Mouse (Mus musculus) telencephalon, adult 2 months (tissue): ENCODE results near the gene Cnpy3.
"Not testable (repeated sequence)": the region's sequence is repeated elsewhere in the genome, so short reads cannot be mapped to it uniquely, and the experiment has no call there.

Experiments
- DNase-seq: peaks from one replicate; pipeline ENCODE4 v3.0.0-alpha.2; 2011; ENCODE audit warnings: low read depth, low spot score

Cnpy3 gene

DNA sequence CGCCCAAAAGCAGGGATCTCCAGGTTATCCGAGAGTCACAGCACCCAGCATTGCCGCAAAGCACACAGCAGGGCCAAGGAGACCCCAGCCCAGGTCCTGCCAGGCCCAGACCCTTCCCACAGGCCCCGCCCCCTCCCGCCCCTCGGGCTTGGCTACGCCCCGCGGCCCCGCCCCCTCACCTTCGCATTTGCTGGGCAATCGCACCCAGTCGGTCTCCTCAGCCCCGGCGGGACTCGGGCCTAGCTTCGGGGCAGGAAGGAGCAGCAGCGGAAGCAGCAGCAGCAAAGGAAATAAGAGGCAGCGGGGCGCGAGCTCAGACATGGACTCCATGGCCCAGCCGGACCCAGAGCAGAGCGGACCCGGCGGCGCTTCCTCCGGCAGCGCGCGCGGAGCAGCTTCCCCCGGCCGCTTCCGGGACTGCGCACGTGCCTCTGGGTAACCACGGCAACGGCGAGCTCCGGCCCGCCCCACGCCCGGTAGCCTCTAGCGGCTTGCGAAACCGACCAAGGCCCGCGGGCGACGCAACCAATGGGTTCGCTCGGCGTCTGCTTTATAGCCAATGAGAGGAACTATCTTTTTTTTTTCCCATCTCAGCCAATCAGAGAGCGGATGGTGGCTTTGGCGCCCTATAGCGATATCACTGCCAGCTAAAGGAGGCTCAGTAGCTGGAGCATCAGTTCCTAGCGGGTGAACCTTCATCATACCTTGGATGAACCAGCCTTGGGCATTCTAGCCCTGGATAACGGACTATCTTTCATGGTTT lies at the start of gene Cnpy3:
Gene Cnpy3 (minus strand): TSS at position 421 of the 763 bp plus-strand sequence.
- peak; percentile 99 for DNase-seq

DNA sequence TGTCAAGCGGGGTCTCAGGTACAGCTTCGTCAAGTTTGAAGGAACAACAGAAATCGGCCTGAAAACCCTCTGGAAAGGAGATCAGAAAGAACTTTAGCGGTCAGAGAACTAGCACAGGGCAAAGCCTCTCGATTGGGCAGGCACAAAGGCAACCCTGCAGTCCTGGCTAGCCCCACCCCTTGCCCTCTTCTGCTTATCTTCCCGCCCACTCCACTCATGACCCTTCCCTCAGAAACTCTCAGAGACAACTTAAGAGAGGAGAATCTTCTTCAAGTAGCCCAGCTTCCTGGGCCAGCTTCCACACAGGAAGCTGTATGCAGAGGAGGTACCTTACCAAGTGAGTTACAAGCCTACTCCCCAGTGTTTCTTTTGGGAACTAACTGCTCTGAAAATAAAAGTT lies 49.7 kb upstream of the Cnpy3 start:
- no peak for DNase-seq

- no peak for DNase-seq
Measured at GRCm38 (mm10) chr17:46799680-46800079, 47.7 kb upstream of the Cnpy3 start.

- no peak for DNase-seq
Measured at GRCm38 (mm10) chr17:46797386-46797785, 45.4 kb upstream of the Cnpy3 start.

- DNase-seq: no peak
Measured at GRCm38 (mm10) chr17:46796743-46797142, 44.7 kb upstream of the Cnpy3 start.

- no peak for DNase-seq
Measured at GRCm38 (mm10) chr17:46792963-46793362, 40.9 kb upstream of the Cnpy3 start.

GRCm38 (mm10) chr17:46787974-46788373 lies 36.0 kb upstream of the Cnpy3 start:
- not testable (repeated sequence) for DNase-seq

DNA sequence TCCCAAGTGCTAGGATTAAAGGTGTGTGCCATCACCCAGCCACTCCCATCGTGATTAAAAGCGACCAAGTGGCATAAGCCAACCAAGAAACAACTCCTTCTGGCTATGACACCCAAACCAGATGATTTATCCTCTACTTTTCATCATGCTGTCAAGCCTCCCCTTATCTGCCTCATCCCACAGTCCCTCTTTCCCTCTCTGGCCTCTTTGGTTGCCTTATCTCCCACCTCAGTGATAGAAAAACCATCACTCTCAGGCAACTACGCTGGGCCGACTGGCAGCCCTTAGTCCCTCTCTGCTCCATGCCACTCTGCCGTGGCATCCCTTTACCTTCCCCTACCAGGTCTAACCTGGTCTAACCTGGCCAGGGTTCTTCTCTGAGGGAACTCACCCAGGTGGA lies 34.9 kb upstream of the Cnpy3 start:
- no peak for DNase-seq

DNA sequence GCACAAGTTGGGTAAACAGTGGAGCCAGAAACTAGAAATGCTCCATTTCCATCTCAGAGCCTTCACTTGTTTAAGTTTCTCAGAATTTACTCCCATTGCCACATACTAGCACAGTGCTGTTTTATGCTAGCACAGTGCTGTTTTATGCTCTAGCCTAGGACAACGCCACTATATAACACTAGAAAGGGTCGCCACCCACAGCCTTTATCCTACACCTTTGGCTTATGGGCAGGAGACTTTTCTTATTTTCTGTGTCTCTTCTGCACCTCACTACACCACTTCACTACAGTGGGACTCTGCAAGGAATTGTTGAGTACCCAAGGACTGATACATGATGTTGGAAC lies 31.2 kb upstream of the Cnpy3 start:
- no peak for DNase-seq

GRCm38 (mm10) chr17:46782341-46783221 lies 30.6 kb upstream of the Cnpy3 start, which contains the start of gene Rpl7l1:
Gene Rpl7l1, minus strand, starts transcription at chr17:46782672.
- DNase-seq: peak; percentile 89

DNA sequence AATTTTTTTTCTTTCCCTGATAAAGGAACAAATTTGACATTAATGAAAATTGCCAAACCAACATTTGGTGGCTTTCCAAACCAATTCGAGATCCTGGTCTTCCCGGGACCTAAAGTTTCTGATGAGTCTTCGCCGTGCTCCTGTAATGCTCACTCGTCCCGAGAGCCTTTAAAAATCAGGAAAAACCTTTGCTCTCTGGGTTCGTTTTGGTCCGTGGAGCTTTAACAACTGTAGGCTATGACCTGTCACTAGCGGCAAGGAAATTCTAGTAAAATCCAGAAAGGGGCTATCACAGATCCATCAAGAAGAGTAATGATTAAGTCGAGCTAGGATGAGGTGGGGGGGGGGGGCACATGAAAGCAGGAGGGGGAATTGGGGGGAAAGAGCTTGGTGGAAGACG lies 29.9 kb upstream of the Cnpy3 start:
- no peak for DNase-seq

DNA sequence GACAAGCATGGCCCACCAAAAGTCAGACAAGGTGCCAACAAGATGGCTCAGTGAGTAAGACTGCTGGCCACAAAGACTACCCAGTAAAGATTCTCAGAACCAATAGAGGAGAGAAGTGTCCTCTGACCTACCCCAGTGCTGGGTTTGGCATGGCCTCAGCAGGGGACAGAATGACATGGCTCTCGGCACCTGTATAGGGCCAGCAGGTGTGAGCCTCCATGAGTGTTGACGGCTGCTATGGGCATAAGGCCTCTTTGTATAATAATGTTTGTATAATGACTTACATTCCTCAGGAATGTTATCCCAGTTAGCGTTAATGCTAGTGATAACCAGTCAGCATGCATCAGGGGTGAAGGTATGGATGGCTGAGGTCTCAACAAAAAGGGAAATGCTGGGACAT lies 24.1 kb upstream of the Cnpy3 start:
- no peak for DNase-seq

GRCm38 (mm10) chr17:46775070-46775469 lies 23.1 kb upstream of the Cnpy3 start:
- no peak for DNase-seq

- no peak for DNase-seq
Measured at GRCm38 (mm10) chr17:46774131-46774472, 22.1 kb upstream of the Cnpy3 start.

GRCm38 (mm10) chr17:46773278-46774130 lies 21.5 kb upstream of the Cnpy3 start:
- peak; percentile 34 for DNase-seq

GRCm38 (mm10) chr17:46772404-46773277 lies 20.6 kb upstream of the Cnpy3 start, which contains the start of gene 2310039H08Rik:
Gene 2310039H08Rik, plus strand, starts transcription at chr17:46772635.
- DNase-seq: peak; percentile 92

DNA sequence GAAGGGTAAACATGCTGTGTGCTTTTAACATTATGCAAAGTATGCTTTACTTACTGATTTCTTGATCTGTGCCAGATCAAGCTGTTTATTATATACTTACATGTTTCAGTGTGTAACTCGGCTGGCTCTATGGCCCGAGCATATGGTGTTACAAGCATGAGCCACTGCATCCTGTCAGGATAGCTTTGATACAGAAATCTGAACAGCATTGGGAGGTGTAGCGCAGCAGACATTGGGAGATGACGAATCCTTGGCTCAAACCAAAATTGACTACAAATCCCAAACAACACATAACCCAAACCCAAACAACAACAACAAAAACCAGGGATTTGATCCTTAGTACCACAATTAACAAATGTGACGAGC lies 20.0 kb upstream of the Cnpy3 start:
- DNase-seq: no peak

DNA sequence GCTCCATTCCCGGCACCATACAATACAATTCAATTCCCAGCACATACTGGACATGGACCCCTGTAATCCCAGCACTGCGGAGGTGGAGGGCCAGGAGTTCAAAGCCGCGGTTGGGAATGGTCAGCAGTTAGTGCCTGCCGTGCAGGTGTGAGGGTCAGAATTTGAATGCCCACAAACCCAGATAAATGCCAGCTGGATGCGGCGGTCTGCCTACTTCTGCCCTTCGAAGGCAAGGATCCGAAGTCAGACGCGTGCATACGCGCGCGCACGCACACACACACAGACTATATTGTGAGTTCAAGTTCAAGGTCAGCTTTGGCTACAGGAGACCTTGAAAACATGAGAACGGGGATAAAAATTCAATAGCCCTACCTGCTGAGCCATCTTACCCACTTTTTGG lies 19.6 kb upstream of the Cnpy3 start:
- DNase-seq: no peak

DNA sequence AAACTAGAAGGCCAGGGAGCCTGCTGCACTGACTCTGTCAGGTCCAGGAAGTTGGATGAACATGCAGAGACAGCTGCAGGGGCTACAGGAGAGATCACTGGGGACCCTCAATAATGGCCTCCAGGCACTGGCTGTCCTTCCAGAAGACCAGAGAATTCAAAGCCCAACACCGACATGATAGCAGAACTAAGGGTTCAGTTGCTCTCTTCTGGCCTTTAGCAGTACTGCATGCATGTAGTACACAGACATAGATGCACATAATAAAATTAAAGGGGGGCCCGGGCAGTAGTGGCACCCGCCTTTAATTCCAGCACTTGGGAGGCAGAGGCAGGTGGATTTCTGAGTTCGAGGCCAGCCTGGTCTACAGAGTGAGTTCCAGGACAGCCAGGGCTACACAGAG lies 19.0 kb upstream of the Cnpy3 start:
- no peak for DNase-seq

GRCm38 (mm10) chr17:46770546-46770945 lies 18.5 kb upstream of the Cnpy3 start:
- no peak for DNase-seq

DNA sequence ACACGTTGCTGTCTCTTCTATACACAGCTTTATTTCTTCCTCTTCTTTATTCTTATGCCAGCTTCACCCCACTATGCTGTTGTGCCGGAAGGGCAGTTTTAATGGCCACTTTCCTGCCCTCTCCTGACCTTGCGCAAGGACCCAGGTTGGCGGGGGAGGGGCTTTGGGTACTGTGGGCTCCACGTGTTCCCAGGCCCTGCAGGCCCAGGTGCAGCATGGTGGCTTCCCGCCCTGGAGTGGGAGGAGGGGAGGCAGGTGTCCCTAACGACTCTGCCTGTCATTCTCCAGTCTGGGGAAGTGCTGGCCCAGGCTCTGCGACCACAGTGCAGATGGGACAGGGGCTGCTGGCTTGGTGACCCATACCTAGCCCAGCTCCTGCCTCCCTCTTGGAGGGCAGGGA lies 15.9 kb upstream of the Cnpy3 start:
- no peak for DNase-seq
